Mouse (Mus musculus) brown adipose tissue, adult 24 weeks (tissue): ENCODE results near the gene Dmgdh. TPM values are rescaled to one million over a fixed set of nuclear protein-coding genes. Genes with fewer than 3 reads are reported as not detected.
A peak's percentile ranks its signal among the peaks of the same experiment; 100 is the strongest.

Source experiments
- H3K27ac ChIP-seq: fragments of 200-500 bp; replicated peaks from 2 replicates; pipeline ENCODE4 v1.5.1; 2012; ENCODE audit warnings: low read depth, mild to moderate bottlenecking, low read length
- H3K4me1 ChIP-seq: fragments of 200-500 bp; 2 replicates; pipeline ENCODE4 v1.6.1; 2012; ENCODE audit warnings: low read length, mixed read lengths; ENCODE audit not compliant: control insufficient read depth, insufficient read depth, insufficient read length
- H3K4me3 ChIP-seq: fragments of 200-500 bp; 2 replicates; pipeline ENCODE4 v1.5.1; 2012; ENCODE audit warnings: low read depth, mild to moderate bottlenecking, low read length, moderate library complexity; ENCODE audit not compliant: insufficient read depth
- polyA plus RNA-seq: library from polyadenylated mRNA; stranded (reverse); fragments of >200 nt; gene quantifications from 2 replicates; pipeline ENCODE4 v1.2.4, GENCODE M21; 2012; ENCODE audit not compliant: missing spikeins, insufficient read depth, insufficient read length

Dmgdh gene
- polyA plus RNA-seq, 1 experiment = not detected

- no peaks in the 10 kb centered on the region for H3K4me1 ChIP-seq
- no peak overlapping the region for H3K4me3 ChIP-seq
- no peak overlapping the region for H3K27ac ChIP-seq
Measured at GRCm38 (mm10) chr13:93744118-93744517, 69.9 kb downstream of the Dmgdh start.

DNA sequence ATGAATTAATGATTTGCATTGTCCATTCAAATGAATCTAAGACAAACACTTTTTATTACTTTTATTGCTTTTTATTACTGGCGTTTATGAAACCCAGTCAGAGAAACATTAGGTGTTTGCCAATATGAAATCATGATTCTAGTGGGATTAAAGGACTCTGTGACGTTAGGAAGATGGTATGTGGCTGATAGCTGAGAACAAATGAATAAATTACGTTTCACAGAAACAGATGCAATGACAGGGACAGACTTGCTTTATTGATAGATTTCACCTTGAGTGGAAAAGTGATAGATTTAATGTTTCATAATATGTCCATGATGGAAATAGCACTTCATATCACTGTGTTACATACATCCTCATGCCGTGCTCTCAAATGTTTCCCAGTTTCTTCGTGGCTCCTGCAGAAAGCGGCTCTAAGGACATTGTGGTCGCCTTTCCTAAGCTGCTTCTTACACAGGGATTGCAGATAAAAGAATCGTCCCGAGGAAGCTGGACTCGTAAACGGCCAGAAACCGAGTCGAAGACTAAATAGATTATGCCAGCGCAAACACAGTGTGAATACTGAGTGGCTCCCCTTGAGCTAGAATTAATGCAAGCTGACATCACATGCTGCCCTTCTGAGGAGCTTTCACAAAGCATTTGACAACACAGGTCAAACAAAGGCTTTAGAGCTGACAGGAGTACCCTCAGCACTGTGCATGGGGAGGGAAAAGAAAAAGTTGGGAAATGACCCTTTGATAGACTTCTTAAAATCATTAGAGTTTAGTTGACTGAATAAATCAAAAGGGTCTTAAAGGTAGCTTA lies 78.6 kb downstream of the Dmgdh start:
- no peak overlapping the region for H3K4me3 ChIP-seq
- no peaks in the 10 kb centered on the region for H3K4me1 ChIP-seq
- H3K27ac ChIP-seq = no peak overlapping the region

DNA sequence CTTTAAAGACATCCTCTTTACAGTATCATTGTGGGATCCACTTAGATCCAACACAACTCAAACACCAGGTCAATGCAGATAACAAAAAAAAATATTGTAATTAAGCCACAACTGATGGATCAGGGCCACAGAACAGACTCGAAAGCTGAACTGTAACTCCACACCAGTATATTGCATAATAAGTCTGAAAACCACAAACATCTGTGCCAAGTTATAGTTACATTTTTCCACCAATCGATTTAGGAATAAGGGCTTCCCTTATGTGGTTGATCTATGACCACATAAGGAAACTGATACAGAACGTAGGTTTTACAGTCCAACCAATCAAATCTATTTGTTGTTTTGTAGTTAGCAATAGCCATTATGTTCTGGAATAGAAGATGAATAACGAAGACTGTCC lies 80.9 kb downstream of the Dmgdh start:
- H3K4me3 ChIP-seq = no peak overlapping the region
- H3K4me1 ChIP-seq = no peaks in the 10 kb centered on the region
- no peak overlapping the region for H3K27ac ChIP-seq

- no peaks in the 10 kb centered on the region for H3K4me1 ChIP-seq
- no peak overlapping the region for H3K4me3 ChIP-seq
- H3K27ac ChIP-seq = no peak overlapping the region
Measured at GRCm38 (mm10) chr13:93756674-93757073, 82.4 kb downstream of the Dmgdh start.

GRCm38 (mm10) chr13:93757514-93757913 lies 83.3 kb downstream of the Dmgdh start:
- Histone ChIP-seq H3K27ac (no peak overlapping the region), H3K4me1 (no peaks in the 10 kb centered on the region), H3K4me3 (no peak overlapping the region)

- H3K4me1 ChIP-seq = no peaks in the 10 kb centered on the region
- no peak overlapping the region for H3K4me3 ChIP-seq
- no peak overlapping the region for H3K27ac ChIP-seq
Measured at GRCm38 (mm10) chr13:93758149-93758898, 84.1 kb downstream of the Dmgdh start.

- Histone ChIP-seq H3K4me1 (no peaks in the 10 kb centered on the region), H3K4me3 (no peak overlapping the region), H3K27ac (no peak overlapping the region)
Measured at GRCm38 (mm10) chr13:93761831-93762230, 87.6 kb downstream of the Dmgdh start.

- Histone ChIP-seq H3K4me1 (no peaks in the 10 kb centered on the region), H3K4me3 (no peak overlapping the region), H3K27ac (no peak overlapping the region)
Measured at GRCm38 (mm10) chr13:93762879-93763278, 88.6 kb downstream of the Dmgdh start.

DNA sequence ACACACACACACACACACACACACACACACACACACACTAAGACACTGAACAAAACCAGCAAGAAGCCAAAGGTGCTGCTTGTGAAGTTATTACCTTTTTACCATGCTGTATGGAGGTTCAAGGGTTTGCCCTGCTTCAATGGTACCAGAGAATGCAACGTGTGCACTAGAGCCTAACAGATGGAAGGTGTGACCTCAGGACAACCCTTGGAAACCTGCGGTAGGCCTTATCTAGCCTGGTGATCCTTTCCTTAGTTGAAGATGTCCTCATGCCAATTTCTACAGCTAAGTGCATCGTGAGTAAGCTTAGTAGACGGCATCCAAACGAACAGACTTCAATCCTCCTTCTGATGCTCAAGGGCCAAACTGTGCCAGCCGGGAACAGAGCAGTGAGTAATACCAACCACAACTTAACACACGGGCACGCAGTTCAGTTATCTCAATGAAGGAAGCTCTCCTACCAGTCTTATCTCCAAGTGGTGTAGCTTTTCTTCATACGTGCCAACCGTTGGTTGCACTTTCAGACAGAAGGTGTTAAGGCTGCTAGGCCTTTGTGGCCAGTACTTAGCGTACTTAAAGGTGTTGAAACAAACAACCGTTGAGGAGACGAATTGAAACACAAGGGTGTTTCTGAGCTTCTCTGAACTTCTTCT lies 90.2 kb downstream of the Dmgdh start:
- Histone ChIP-seq H3K4me1 (no peaks in the 10 kb centered on the region), H3K27ac (no peak overlapping the region), H3K4me3 (no peak overlapping the region)

DNA sequence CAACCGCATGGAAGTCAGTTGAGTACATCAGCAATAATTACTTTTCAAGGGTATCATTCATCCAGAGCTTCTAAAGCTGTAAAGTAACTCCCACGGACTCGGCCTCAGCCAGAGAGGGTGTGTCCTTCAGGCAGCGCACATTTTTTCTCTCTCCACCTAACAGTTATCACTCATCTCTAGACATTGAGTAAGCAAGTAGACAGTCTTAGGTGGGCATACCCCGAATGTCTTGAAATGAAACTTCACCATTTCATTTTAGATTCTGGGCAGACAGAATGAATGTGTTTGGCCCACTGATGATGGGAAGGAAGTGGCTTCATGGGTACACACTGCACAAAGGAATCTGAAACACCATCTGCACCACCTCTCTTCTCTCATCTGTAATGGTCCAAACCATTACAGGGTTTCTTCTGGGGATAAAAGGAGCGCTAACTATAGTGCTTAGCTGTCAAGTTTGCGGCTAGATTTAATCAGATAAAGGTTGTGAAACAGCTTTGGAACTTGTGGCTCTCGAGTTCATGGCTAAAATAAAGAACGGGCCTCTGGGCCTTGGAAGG lies 96.9 kb downstream of the Dmgdh start:
- Histone ChIP-seq H3K4me3 (peak overlapping the region; percentile 86), H3K27ac (no peak overlapping the region; the same call in 1 of the 2 replicates), H3K4me1 (0 out of 2 replicates have a peak, but pooled peaks cover 3% of the 10 kb centered on the region)

DNA sequence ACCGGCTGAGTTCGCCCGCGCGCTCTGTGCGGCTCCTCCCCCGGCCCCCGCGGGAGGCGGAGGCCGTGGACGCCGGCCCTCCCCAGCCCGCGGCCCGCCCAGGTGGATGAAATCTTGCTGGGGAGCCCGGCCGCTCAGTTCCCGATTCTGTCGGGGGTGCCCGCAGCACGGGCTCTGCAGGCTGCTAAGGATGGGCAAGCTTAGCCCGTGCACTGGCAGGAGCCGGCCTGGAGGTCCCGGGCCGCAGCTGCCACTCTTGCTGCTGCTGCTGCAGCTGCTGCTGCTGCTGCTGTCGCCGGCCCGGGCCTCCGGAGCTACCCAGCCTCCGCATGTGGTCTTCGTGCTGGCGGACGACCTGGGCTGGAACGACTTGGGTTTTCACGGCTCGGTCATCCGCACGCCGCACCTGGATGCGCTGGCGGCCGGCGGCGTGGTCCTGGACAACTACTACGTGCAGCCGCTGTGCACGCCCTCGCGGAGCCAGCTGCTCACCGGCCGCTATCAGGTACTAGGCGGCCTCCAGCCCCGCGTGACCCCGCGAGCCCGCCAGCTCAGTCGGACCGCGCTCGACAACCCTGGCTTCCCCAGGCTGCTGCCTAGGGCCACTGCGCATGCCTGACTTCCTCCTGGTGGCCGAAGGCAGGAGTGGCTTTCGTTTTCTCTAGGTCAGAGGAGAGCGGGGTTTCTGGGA lies 97.5 kb downstream of the Dmgdh start, which contains the start of gene Arsb:
Gene Arsb (plus strand): TSS at position 43 of the 691 bp plus-strand sequence.
- Histone ChIP-seq H3K27ac (peak within 1 kb of the TSS; percentile 93), H3K4me1 (0 out of 2 replicates have a peak, but pooled peaks cover 3% of the 10 kb centered on the region)

DNA sequence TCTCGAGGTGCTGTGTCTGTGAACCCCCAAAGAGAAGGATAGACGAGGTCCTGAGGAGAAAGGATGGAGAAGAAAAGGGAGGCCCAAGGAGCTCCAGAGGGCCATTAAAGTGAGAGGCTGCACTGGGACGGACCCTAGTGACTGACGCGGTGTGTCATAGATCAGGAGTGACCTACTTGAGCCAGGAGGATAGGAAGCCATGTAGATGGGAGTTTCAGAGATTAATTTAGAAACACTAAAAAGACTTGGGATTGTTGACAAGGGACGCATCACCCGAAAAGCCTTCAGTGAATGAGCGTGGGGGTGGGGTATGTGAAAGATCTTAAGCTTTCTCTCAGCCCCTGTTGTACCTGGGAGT lies 98.0 kb downstream of the Dmgdh start:
- H3K4me1 ChIP-seq = 0 out of 2 replicates have a peak, but pooled peaks cover 3% of the 10 kb centered on the region
- peak overlapping the region; percentile 86 for H3K4me3 ChIP-seq
- peak overlapping the region; percentile 93 for H3K27ac ChIP-seq

More for the DNA sequence above, 97.5 kb downstream of the Dmgdh start, which contains the start of gene Arsb:
- peak within 1 kb of the TSS; percentile 86 for H3K4me3 ChIP-seq

GRCm38 (mm10) chr13:93772861-93773260 lies 98.6 kb downstream of the Dmgdh start:
- Histone ChIP-seq H3K4me1 (0 out of 2 replicates have a peak, but pooled peaks cover 3% of the 10 kb centered on the region), H3K27ac (no peak overlapping the region), H3K4me3 (peak overlapping the region; percentile 86)

GRCm38 (mm10) chr13:93773704-93774315 lies 99.6 kb downstream of the Dmgdh start:
- H3K27ac ChIP-seq = no peak overlapping the region
- H3K4me3 ChIP-seq = no peak overlapping the region
- H3K4me1 ChIP-seq = 0 out of 2 replicates have a peak, but pooled peaks cover 3% of the 10 kb centered on the region
